Mouse (Mus musculus) adrenal gland, postnatal 10 days (tissue): ENCODE data around the gene Comt. TPM values are rescaled to one million over a fixed set of nuclear protein-coding genes. Genes with fewer than 3 reads are reported as not detected.

Source experiments
- DNase-seq: peaks from one replicate; pipeline ENCODE4 v3.0.0; 2021; ENCODE audit warnings: mixed read lengths
- microRNA-seq: library from miRNA; unstranded; fragments of <30 nt; microRNA quantifications from one replicate; pipeline ENCODE4 v1.2.0, GENCODE M21; 2021
- total RNA-seq, 2 experiments: library from RNA; stranded (reverse); gene quantifications; 2 replicates each; pipeline ENCODE4 v1.2.3; 2021

Comt gene
- total RNA-seq, 2 experiments from 2014 or later, result 131 to 148 TPM

DNA sequence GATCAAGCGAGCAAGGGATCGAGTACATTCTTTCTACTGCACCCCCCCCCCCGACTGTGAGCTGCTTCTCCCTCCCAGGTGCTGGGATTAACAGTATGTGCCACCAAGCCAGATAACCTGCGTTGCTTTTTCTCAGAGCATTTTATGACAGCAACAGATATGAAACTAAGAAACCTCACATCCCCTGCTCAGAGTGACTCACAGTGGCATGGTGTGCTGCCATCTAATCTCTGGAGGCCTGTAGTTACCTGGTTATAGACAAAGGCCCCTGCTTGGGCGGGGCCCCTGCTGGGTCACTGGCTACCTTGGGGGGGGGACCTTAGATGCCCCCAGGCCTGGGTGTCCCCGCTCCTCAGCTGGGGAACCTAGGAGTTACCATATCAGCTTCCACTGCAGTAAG, 68.7 kb downstream of the Comt start:
- DNase-seq, result no peak

DNA sequence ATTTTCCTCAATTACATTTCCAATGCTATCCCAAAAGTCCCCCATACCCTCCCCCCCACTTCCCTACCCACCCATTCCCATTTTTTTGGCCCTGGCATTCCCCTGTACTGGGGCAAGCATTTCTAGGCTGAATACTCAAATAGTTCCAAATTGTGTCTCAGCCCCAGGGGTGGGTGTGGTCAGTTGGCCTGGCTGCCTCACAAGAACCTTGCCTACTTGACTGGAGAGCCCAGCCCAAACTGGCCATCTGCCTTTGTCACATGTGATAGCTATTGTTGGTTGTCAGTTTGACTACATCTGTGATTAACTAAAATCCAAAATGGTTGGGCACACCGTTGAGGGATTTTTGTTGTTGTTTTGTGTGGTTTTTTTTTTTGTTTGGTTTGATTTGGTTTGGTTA, 69.7 kb downstream of the Comt start:
- no peak for DNase-seq

Small RNA genes lying within 50 kb of the gene (microRNA-seq; reads per million reads assigned to microRNA genes)
- gene Gm26219, result not detected

Other genes with a start within 250 kb of the Comt start
- gene Ccdc188, start 209.0 kb downstream of the Comt start, total RNA-seq, result not detected
- gene Zdhhc8, start 191.7 kb downstream of the Comt start, total RNA-seq, result 10 to 100 TPM; 18.9 to 20.5 TPM
- 10 to 100 TPM; 34.2 to 46.7 TPM for gene Trmt2a, start 178.2 kb downstream of the Comt start, total RNA-seq
- 100 to 1,000 TPM; 123 to 127 TPM for gene Ranbp1, start 178.1 kb downstream of the Comt start, total RNA-seq
- gene Gm49776, start 168.5 kb downstream of the Comt start, total RNA-seq, result not detected
- 10 to 100 TPM; 26.8 to 41.9 TPM for gene Dgcr8, start 137.6 kb downstream of the Comt start, total RNA-seq
- 10 to 100 TPM; 32.8 to 37.0 TPM for gene Tango2, start 78.7 kb downstream of the Comt start, total RNA-seq
- 10 to 100 TPM; 29.4 to 39.2 TPM for gene Arvcf, start 78.7 kb downstream of the Comt start, total RNA-seq
- gene Txnrd2, start 468 bp downstream of the Comt start, total RNA-seq, result 10 to 100 TPM; 61.5 to 62.8 TPM
- gene Gnb1l, start 71.9 kb upstream of the Comt start, total RNA-seq, result 1 to 10 TPM; 6.3 to 7.7 TPM
- gene Rtl10, start 72.0 kb upstream of the Comt start, total RNA-seq, result 1 to 10 TPM; 4.0 to 7.1 TPM
- gene Tbx1, start 163.8 kb upstream of the Comt start, total RNA-seq, result 1 to 10 TPM; 1.2 to 9.1 TPM
- gene Gp1bb, start 195.6 kb upstream of the Comt start, total RNA-seq, result 1 to 10 TPM; 1.1 to 1.4 TPM
- 1 to 10 TPM; 2.5 to 4.8 TPM for gene Gm49601, start 199.6 kb upstream of the Comt start, total RNA-seq
- 10 to 100 TPM; 14.2 to 24.3 TPM for gene Sept5, start 203.1 kb upstream of the Comt start, total RNA-seq